Mouse (Mus musculus) spleen, adult 2 months (tissue): ENCODE results near the gene Gm10197.

ENCODE experiments used
- CTCF ChIP-seq: fragments of 200-500 bp; IDR thresholded peaks from 2 replicates; pipeline ENCODE4 v1.5.1; 2011; ENCODE audit warnings: mild to moderate bottlenecking, inconsistent platforms; ENCODE audit not compliant: insufficient read depth, insufficient read length, insufficient replicate concordance; ENCODE audit errors: extremely low read depth
- POLR2A ChIP-seq: fragments of 200-500 bp; IDR thresholded peaks from 2 replicates; pipeline ENCODE4 v1.6.1; 2011; ENCODE audit warnings: low read depth, low read length, inconsistent platforms

GRCm38 (mm10) chr19:53413617-53414380 lies 42.2 kb upstream of the Gm10197 start:
- TF ChIP-seq CTCF (no peak), POLR2A (no peak)
